Mouse (Mus musculus) thymus, postnatal 10 days (tissue): ENCODE results near the gene Cnnm3.
"Not testable (repeated sequence)": the region's sequence is repeated elsewhere in the genome, so short reads cannot be mapped to it uniquely, and the experiment has no call there.

ENCODE experiments used
- DNase-seq, 2 experiments: peaks; one replicate each; pipeline ENCODE4 v3.0.0; 2021; ENCODE audit warnings: low spot score in 2 of 2

Cnnm3 gene

DNA sequence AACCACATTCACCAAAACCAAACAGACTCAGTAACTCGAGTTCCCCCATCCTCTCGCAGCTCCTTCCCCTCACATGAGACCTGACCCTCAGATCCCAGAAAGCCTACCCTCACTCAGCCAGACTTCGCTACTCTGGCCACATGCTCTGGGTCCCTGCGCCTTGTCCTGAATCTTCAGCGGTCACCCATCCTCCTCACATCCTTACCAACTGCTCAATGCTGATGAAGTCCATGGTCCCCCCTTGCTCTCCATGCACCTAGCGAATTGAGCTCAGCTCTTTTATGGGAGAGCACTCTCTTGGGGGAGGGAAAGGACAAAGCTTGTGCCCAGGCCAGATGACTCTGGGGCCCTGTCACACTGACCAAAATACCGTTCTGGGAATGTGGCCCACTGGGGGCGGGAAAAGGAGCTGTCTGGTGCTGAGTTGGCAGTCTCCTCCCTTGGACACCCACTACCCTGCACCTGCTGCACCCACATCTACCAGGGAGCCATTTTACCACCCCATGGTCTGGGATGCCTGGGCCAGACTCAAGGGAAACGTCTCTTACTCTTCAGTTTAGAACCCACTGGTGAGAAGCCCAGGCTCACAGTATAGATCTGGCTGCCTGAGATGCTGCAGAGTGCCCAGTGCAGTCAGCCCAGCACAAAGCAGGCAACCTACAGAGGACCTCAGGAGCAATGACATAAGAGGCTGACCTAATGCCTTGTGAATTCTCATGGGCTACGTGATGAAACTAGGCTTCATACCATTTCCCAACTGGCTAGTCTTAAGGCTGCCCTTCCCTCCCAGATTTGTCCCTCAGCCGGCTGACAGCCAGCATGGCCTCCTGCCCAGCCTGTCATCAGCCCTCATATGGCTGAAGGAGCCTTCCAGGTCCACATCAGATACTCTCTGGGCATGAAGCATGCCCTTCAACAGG is 24.1 kb downstream of the Cnnm3 start:
- DNase-seq, result no peak

DNA sequence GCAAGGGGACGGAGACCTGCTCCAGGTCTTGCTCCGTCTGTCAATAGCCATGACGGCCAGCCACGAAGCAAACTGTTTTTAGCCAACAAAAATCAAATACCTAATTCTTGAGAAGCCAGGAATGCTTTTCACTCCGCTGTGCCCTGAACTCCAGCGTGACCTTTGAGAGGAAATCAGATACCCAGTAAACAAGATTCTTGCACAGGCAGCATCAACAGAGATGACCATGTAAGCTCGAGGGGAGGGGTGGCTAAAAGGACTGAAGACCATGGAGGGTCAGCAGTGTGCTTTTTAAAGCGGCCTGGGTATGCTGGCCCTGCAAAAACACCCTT is 24.7 kb downstream of the Cnnm3 start:
- DNase-seq, result no peak

DNA sequence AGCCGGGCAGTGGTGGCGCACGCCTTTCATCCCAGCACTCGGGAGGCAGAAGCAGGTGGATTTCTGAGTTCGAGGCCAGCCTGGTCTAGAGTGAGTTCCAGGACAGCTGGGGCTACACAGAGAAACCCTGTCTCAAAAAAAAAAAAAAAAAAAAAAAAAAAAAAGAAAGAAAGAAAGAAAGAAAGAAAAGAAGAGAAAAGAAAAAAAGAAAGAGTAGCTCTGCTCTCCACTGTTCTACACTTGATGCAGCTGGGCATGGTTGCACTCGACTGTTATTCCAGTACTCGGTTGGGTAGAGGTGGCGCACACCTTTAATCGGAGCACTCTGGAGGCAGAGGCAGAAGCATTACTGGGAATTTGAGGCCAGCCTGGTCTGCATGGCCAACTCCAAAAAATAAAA is 25.1 kb downstream of the Cnnm3 start, which contains the start of gene Ankrd23:
TSS of gene Ankrd23 (minus strand) at position 101 of the 400 bp plus-strand sequence.
- not testable (repeated sequence) for DNase-seq

DNA sequence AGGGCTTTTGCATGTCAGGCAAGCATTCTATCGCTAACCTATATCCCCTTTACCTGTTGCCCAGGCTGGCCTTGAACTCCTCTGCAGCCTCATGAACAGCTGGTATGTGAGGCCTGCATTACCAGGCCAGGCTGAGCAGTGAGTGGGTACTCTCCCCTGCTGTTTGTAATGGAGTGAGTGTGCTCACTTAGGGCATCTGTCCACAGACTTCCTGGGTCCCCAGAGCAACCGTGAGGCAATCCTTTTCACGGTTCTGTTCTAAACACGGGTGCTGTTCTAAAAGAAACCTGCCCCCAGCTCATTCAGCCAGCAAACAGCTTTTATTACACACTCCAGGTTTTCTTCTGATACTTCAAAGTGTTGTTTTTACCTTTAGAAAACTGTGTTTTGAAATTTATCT is 27.1 kb downstream of the Cnnm3 start:
- DNase-seq, result no peak

DNA sequence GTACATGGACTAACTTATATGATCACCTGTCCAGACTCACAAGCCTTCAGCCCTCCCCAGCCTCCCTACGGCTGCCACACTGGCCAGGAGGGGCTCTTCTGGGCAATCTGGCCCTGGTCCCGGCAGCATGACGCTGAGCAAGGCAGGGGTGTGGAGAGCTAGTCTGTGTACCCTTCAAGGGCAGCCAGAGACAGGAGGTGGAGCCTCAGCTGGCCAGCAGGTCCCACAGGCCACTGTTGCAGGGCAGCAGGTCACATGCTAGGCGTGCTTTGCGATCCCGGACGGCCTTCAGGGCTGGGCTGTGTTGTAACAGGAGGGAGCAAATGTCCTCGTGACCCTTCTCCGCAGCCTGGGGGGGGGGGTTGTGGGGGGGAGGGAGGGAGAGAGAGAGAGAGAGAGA is 27.5 kb downstream of the Cnnm3 start, which contains the start of gene Gm42417:
TSS of gene Gm42417 (minus strand) at position 244 of the 400 bp plus-strand sequence.
- DNase-seq, result no peak

DNA sequence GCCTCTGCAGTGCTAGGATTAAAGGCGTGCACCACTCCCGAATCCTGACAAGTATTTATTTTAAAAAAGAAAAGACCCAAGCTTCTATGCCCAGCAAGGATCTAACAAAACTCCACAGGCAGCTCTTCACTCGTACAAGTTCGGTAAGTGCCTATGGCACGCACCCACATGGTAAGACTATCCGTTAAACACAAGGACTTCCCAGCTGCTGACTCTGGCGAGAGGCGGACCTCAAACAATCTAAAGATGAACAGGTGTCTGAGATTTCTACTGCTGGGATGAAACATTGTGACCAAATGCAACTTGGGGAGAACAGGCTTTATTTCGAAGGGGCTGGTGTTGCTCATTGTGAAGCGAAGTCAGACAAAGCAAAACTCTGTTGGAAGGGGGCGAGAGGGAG is 28.5 kb downstream of the Cnnm3 start:
- DNase-seq, result no peak

DNA sequence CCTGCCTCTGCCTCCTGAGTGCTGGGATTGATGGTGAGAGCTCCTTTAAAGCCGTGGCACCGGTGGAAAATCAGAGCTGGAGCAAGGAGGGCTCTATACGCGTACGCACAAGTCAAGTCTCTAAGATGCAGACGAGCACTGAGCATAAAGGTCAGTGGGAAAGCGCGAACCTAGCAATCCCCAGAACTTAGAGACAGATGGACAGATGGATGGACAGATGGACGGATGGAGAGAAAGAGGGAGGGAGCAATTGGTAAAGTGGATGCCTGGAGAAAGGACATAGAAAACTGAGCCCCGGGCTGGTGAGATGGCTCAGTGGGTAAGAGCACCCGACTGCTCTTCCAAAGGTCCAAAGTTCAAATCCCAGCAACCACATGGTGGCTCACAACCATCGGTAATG is 29.1 kb downstream of the Cnnm3 start:
- no peak for DNase-seq

DNA sequence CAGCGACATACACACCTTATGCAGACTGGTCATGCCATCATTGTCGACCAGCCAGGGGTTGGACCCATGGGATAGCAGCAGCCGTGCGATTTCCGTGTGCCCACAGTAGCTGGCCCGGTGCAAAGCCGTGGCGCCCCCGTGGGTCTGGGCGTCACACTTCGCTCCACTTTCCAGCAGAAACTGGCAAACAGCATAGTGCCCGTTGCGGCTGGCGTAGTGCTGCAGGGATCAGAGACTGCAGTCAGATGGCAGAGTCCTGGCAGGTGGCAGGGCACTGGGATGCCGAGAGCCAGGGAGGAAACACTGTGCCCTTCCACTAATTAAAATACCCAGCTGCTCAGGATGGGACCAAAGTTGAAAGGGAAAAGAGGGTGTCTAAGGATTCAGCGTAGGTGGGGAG is 30.2 kb downstream of the Cnnm3 start:
- DNase-seq, result no peak

DNA sequence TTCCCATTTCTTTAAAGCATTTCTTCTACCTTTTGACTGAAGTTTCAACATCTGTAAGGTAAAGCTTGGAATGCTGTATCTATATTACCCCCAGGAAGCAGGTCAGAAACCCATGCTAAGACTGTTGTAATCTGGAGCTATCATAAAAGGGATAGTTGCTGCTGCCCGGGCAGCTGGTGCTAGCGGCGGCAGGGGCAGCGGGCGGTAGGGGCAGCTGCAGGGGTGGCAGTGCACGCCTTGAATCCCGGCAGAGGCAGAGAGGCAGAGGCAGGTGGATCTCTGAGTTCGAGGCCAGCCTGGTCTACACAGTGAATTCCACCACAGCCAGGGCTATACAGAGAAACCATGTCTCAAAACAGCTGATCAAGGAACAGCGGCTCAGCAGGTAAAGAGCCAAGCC is 31.3 kb downstream of the Cnnm3 start:
- no peak for DNase-seq

DNA sequence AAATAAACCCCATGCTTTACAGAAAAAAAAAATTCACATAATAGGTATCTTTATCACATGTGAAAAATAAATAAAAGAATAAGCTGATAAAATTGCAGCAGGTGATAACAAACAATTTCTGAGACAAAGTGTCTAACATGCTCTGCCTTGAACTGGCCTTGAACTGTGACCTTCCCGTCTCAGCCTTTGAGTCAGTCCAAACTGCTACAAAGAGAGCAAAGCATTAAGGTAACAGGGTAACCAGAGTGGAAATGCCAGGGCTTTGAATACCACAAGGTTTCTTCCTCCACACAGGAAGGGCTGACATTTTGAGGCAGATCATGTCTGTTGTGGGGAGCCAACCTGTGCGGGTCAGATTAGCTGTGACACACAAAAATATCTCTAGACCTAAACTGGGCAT is 33.7 kb downstream of the Cnnm3 start:
- DNase-seq, result no peak

DNA sequence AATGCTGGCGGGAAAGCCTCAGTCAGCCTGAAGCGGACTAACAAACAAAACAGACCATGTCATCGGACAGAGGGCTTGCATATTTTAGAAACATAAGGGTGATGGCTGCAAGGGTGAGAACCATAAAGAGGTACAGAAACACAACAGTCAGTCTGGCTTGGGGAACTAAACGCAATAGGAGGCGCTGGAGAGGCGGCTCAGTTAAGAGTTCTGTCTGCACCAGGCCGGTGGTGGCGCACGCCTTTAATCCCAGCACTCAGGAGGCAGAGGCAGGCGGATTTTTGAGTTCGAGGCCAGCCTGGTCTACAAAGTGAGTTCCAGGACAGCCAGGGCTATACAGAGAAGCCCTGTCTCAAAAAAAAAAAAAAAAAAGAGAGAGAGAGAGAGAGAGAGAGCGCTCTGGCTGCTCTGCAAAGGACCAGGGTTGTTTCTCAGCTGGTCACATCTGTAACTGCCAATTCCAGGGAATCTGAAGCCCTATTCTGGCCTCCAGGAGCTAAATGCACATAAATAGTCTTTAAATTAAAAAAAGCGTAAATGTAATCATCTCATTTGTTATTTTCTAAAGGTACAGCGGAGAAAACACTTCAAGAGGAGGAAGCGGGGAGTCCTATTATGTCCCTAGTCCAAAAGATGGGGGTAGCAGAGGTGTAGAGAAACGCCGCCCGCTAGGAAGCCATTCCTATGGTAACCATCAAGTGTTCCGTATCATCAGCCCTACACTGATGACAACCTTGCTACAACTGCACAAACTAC is 34.4 kb downstream of the Cnnm3 start:
- peak; percentile 27 to 56 for DNase-seq

DNA sequence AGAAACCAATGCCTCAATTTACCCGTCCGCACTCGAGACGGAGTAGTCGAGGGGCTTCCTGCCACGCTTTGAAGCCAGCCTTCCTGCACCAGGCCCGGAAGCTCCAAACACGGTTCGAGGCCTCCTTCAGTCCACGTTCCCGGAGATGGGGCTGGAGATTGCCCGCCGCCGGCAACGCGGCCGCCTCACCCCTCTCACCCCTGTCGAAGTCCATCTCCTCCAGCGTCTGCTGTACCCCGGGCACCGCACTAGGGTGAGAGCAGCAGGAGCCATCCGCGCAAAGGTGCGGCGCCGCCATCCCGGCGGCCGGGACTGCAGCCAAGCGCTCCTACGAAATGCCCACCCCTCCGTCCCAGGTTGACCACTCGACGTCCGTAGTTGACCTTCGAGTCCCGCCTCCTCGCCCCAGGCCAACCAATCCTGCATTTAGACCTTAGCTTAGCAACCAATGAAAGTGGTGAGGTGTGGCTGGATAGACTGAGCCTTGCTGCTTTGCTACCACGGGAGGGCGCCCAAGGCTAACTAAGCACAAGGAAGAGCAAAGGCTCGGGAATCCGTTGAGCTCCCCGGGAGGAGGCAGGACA is 35.3 kb downstream of the Cnnm3 start, which contains the start of gene Ankrd39:
TSS of gene Ankrd39 (minus strand) at position 558 of the 584 bp plus-strand sequence.
- DNase-seq, result peak; percentile 96

DNA sequence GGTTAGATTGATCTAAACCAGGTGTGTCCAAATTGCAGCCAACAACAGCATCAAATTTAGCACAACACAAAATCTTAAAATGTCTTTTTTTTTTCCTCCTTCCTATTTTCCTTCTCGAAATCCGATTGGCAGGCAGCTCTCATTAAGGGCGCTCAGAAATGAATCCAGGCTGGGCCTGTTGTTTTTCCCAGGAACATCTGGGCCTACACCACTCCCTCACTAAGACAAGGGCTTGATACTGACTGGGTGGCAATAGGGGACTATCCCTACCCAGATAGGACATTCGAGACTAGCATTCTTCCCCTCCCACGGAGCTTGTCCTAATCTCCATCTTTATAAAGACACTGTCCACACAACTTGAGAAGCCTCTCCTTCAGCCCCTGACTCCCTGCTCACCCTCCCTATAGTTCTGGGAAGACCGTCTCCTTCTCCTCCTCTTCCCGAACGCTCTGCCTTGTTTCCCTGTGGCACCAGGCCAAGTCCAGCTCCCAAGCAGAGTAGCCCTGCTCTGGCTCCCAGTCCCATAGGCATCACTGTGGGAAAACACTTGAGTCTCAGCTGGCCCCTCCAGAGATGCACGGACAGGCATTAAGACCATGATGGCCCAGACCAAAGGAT is 36.4 kb downstream of the Cnnm3 start:
- no peak for DNase-seq

DNA sequence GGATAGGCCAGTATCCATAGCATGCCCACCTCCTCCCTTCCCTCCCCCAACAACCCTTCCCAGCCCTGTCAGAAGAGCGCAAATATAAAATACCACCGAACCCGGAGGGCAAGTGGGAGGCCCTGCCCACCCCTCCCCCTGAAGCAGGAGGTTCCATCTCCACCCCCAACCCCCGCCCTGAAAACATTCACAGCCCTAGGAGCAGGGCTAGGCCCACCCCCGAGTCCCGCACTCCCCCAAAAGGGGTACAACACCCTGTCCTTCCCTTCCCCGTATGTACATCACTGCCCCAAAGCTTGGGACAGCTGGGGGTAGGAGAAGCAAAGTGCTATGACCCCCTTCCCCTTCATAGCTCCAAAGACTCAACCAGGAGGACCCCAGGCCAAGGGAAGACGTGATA is 37.1 kb downstream of the Cnnm3 start:
- no peak for DNase-seq

DNA sequence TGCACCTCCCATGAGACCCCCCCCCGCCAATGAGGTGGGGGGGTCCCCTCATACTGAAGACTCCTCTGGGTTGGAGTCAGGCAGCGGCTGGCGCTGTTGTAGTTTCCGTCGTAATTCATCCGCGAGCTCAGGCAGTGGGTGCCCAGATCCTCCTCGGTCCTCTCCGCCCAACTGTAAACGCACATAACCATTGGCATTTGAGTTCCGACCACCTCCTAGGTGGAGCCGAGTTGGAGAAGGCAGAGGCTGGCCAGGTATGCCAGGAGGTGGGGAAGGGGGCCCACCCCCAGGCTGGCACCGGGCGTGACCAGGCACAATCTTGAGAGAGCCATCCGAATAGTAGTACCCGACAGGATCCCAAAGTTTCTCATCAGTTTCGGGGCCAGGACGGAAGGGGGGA is 37.8 kb downstream of the Cnnm3 start:
- no peak for DNase-seq

DNA sequence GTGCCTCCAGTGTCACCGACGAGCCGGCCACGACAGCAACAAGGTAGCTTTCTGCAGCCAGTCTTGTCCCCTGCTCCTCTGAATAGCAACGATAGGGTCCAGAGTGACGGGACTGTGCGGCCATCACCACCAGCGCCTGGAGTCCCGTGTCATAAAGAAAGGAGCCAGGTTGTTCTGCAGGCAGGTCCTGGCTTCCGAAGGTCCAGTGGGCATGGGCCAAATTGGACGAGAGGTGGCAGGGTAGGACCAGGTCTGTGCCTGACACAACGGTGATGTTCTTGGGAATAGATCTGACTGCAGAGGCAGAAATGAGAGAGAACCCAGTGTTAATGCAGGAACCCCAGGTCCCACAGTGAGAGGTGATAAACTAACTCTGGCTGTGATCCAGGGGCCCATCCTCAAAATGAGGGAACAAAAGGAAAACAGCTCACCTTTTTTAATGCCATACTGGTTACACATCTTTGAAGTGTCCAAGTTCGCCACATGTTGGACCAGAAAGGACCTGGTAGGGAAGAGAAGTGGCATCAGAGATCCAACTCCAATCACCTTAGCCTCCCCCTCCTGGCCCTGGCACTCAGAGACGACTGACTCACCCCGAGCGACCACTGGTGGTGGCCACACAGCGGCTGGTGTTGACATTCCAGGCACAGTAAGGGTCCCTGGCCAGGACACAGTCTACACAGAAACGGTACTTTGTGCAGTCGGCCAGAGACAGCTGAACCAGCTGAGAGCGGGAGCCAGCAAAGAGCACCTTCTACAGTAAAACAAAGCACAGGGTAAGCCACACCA is 38.6 kb downstream of the Cnnm3 start:
- DNase-seq, result no peak

DNA sequence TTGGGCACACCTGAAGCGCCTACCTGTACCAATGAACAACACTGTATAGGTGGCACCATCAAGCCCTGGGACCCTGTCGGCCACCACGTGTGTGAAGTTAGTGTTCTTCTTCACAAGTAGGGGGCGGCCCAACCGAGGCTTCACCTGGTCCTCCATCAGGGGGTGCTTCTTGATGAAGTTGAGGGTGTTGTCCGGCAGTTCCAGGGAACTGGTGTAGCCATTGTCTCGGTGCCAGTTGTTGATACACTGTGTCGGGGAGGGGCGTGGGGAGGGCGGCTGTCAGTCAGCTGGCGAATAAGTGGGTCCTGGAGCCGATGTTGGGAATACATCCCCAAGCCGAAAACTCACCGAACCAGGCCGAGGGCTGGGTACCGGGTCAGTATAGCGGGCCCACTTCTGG is 40.2 kb downstream of the Cnnm3 start:
- DNase-seq, result no peak

DNA sequence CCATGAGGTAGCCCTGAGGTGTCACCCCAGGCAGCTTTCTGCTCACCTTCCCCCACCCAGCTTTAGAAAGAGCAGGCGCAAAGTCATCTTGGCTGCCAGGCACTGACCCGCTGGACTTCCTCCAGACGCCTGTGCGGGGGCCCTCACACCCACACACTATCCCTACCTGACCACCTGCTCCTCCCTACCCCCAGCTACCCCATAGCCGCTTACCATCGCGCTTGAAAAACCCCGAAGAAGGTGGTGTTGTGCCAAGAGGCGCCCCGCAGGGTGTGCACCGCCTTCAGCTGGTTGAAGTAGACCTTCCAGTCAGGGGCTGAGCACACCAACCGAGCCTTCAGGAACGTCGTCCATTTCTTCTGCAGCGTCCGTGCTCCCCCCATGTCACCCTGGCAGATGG is 40.8 kb downstream of the Cnnm3 start:
- no peak for DNase-seq

DNA sequence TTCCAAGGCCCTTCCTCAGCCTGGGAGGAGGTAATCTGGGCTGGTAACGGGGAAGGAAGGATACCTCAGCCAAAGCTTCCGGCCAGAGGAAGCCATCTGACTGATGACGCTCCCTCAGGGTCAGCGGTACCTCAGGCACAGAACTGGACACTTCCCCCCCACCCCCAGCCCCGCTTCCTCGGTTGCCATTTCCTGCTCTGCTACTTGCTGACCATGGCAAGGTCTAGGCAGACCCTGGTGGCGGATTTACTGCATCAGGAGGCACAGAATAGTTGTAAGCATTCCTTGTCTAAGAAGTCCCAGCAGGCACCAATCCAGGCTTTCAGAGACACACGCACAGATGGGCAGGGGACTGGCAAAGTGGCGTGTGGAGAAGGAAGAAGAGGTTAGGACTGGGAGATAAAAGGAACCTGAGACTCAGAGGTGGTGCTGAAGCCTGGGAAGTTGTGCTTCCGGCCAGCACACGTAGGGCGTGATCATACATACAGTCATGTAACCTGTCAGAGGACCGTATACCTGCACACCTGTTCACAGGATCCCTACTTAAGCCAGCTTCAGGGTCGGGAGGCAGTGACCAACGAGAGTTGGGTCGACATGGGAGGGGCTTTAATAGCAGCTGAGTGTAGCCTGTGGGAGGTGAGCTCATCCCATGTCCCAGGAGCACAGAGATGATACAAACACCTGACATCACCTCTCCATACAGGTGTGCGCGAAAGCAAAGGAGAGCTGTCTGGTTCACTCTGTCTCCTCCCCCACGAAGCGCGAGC is 43.1 kb downstream of the Cnnm3 start:
- DNase-seq, result no peak

DNA sequence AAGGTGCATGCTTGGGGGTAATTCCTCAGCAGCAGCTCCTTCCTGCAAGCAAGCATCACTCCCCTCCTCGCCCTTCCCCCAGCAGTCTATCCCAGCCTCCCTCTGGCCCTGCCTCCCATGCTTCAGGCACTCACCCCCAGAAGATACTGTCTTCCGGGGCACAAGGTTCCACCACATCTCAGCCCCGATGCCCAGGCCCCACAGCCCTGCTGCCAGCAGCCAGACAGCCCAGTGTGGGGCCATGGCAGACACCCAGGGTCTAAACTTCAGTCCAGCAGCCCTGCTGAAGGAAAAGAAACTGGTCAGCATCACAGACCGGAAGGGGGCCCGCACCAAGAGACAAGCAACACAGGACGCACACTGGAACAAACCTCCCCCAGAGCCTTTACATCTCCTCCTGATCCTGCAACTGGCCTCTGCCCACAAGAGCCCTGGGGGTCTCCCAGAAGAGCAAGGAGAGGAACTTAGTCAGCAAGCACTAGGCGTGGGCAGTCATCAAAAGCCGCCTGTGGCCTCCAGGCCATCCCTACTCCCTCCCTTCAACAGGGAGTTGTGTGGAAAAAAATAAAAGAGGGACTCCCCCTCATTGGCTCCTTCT is 44.2 kb downstream of the Cnnm3 start:
- no peak for DNase-seq
